Mouse (Mus musculus) gonadal fat pad, adult 2 months (tissue): ENCODE measurements around the gene Cdh18. TPM values are rescaled to one million over a fixed set of nuclear protein-coding genes. Genes with fewer than 3 reads are reported as not detected.
"Not testable (repeated sequence)": the region's sequence is repeated elsewhere in the genome, so short reads cannot be mapped to it uniquely, and the experiment has no call there.

Experiments used
- DNase-seq: peaks from one replicate; pipeline ENCODE4 v3.0.0-alpha.2; 2012; ENCODE audit warnings: low read depth
- polyA plus RNA-seq: library from polyadenylated mRNA; depleted of rRNA; stranded (reverse); fragments of >200 nt; gene quantifications from 2 replicates; pipeline ENCODE4 v1.2.3, GENCODE M21; 2012

The Cdh18 gene
- polyA plus RNA-seq, 1 experiment = not detected

- no peak for DNase-seq
Observed at GRCm38 (mm10) chr15:22947234-22947633, 398.4 kb downstream of the Cdh18 start.

GRCm38 (mm10) chr15:22969424-22969823, 420.6 kb downstream of the Cdh18 start:
- DNase-seq = no peak

GRCm38 (mm10) chr15:22980136-22980535, 431.3 kb downstream of the Cdh18 start:
- DNase-seq = no peak

GRCm38 (mm10) chr15:22984647-22985046, 435.8 kb downstream of the Cdh18 start:
- no peak for DNase-seq

- no peak for DNase-seq
Observed at GRCm38 (mm10) chr15:23016680-23017079, 467.9 kb downstream of the Cdh18 start.

GRCm38 (mm10) chr15:23021151-23021550, 472.3 kb downstream of the Cdh18 start:
- DNase-seq = no peak

GRCm38 (mm10) chr15:23022635-23023034, 473.8 kb downstream of the Cdh18 start:
- DNase-seq = no peak

GRCm38 (mm10) chr15:23035551-23036207, 486.9 kb downstream of the Cdh18 start:
- DNase-seq = no peak

- DNase-seq = no peak
Observed at GRCm38 (mm10) chr15:23036208-23037065, 487.6 kb downstream of the Cdh18 start.

GRCm38 (mm10) chr15:23037561-23037960, 488.7 kb downstream of the Cdh18 start:
- DNase-seq = no peak

- DNase-seq = no peak
Observed at GRCm38 (mm10) chr15:23046127-23046785, 497.4 kb downstream of the Cdh18 start.

GRCm38 (mm10) chr15:23052006-23052405, 503.2 kb downstream of the Cdh18 start:
- DNase-seq = no peak

GRCm38 (mm10) chr15:23085326-23085725, 536.5 kb downstream of the Cdh18 start:
- not testable (repeated sequence) for DNase-seq

- no peak for DNase-seq
Observed at GRCm38 (mm10) chr15:23087535-23087934, 538.7 kb downstream of the Cdh18 start.

GRCm38 (mm10) chr15:23096601-23097000, 547.8 kb downstream of the Cdh18 start:
- DNase-seq = no peak

- no peak for DNase-seq
Observed at GRCm38 (mm10) chr15:23104668-23105380, 556.0 kb downstream of the Cdh18 start.

- DNase-seq = no peak
Observed at GRCm38 (mm10) chr15:23134950-23135715, 586.3 kb downstream of the Cdh18 start.

GRCm38 (mm10) chr15:23136971-23137370, 588.1 kb downstream of the Cdh18 start:
- DNase-seq = no peak

GRCm38 (mm10) chr15:23142907-23143306, 594.1 kb downstream of the Cdh18 start:
- DNase-seq = not testable (repeated sequence)

GRCm38 (mm10) chr15:23155883-23156282, 607.1 kb downstream of the Cdh18 start:
- DNase-seq = no peak

GRCm38 (mm10) chr15:23164869-23165268, 616.0 kb downstream of the Cdh18 start:
- no peak for DNase-seq
